Mouse (Mus musculus) liver, embryonic 16.5 days (tissue): Measurements from ENCODE around the gene Pkd1l2. TPM values are rescaled to one million over a fixed set of nuclear protein-coding genes. Genes with fewer than 3 reads are reported as not detected.

Source experiments
- ATAC-seq: fragments of 200-750 bp; cut with Nextera tagmentation; 2 replicates; pipeline ENCODE4 v1.8.0; 2017; ENCODE audit warnings: low read depth, mild to moderate bottlenecking, moderate number of reproducible peaks, moderate library complexity
- H3K27ac ChIP-seq: fragments of 300-500 bp; sonication (generic); 2 replicates; pipeline ENCODE4 v1.5.1; 2014; ENCODE audit warnings: mild to moderate bottlenecking, low read length
- H3K27me3 ChIP-seq: fragments of 300-500 bp; sonication (generic); 2 replicates; pipeline ENCODE4 v1.6.1; 2014; ENCODE audit warnings: low read depth, low read length, mixed read lengths; ENCODE audit not compliant: control insufficient read depth, insufficient read depth
- H3K36me3 ChIP-seq: fragments of 300-500 bp; sonication (generic); 2 replicates; pipeline ENCODE4 v1.6.1; 2014; ENCODE audit warnings: mild to moderate bottlenecking; ENCODE audit not compliant: control insufficient read depth, insufficient read depth
- H3K4me1 ChIP-seq: fragments of 300-500 bp; sonication (generic); 2 replicates; pipeline ENCODE4 v1.6.1; 2014; ENCODE audit warnings: low read depth, low read length, mixed read lengths; ENCODE audit not compliant: control insufficient read depth
- H3K4me2 ChIP-seq: fragments of 300-500 bp; sonication (generic); 2 replicates; pipeline ENCODE4 v1.6.1; 2014; ENCODE audit warnings: low read depth, low read length, mixed read lengths
- H3K4me3 ChIP-seq: fragments of 300-500 bp; sonication (generic); 2 replicates; pipeline ENCODE4 v1.5.1; 2014; ENCODE audit warnings: low read depth, mild to moderate bottlenecking, low read length
- H3K9ac ChIP-seq: fragments of 300-500 bp; sonication (generic); 2 replicates; pipeline ENCODE4 v1.6.1; 2014; ENCODE audit warnings: low read depth, low read length
- H3K9me3 ChIP-seq: fragments of 300-500 bp; sonication (generic); replicated peaks from 2 replicates; pipeline ENCODE4 v1.6.1; 2016; ENCODE audit warnings: low read length; ENCODE audit not compliant: control insufficient read depth
- WGBS: fragments of 180-500 bp; shearing (Covaris S2); extraction: QIAGEN DNeasy Blood & Tissue Kit; methylation state at CpG from one replicate; pipeline ENCODE4 v1.1.7; 2014; ENCODE audit not compliant: insufficient replicate concordance; 5-methylcytosine and 5-hydroxymethylcytosine counted together
- polyA plus RNA-seq: library from polyadenylated mRNA; unstranded; fragments of >200 nt; fragmentation: Nextera tagmentation; extraction: Ambion mirVana; gene quantifications from 2 replicates; pipeline ENCODE4 v1.2.1, GENCODE M21; 2015

Gene Pkd1l2
- polyA plus RNA-seq, 1 experiment from 2014 or later = not detected

GRCm38 (mm10) chr8:117028686-117029085 lies 53.6 kb downstream of the Pkd1l2 start:
- Histone ChIP-seq H3K27me3 (no peaks in the 10 kb centered on the region), H3K9ac (no peak overlapping the region), H3K4me3 (no peak overlapping the region), H3K9me3 (no peaks in the 10 kb centered on the region), H3K36me3 (no peaks in the 10 kb centered on the region), H3K27ac (no peak overlapping the region), H3K4me1 (no peaks in the 10 kb centered on the region), H3K4me2 (no peak overlapping the region)
- 84% methylated on average over 10 of the region's 10 CpGs for WGBS
- no peak for ATAC-seq

GRCm38 (mm10) chr8:117027601-117028000 lies 54.6 kb downstream of the Pkd1l2 start:
- no peak for ATAC-seq
- Histone ChIP-seq H3K4me2 (no peak overlapping the region), H3K27ac (no peak overlapping the region), H3K36me3 (no peaks in the 10 kb centered on the region), H3K9me3 (no peaks in the 10 kb centered on the region), H3K27me3 (no peaks in the 10 kb centered on the region), H3K4me3 (no peak overlapping the region), H3K9ac (no peak overlapping the region), H3K4me1 (no peaks in the 10 kb centered on the region)
- WGBS = 59% methylated on average over 5 of the region's 5 CpGs

GRCm38 (mm10) chr8:117022297-117022993 lies 59.8 kb downstream of the Pkd1l2 start:
- H3K27ac ChIP-seq = no peak overlapping the region
- H3K9me3 ChIP-seq = no peaks in the 10 kb centered on the region
- no peak overlapping the region for H3K4me3 ChIP-seq
- no peak overlapping the region for H3K9ac ChIP-seq
- no peaks in the 10 kb centered on the region for H3K4me1 ChIP-seq
- no peaks in the 10 kb centered on the region for H3K36me3 ChIP-seq
- WGBS = 59% methylated on average over 1 of the region's 1 CpGs
- ATAC-seq = no peak
- no peaks in the 10 kb centered on the region for H3K27me3 ChIP-seq
- no peak overlapping the region for H3K4me2 ChIP-seq

- no peak for ATAC-seq
- no peak overlapping the region for H3K27ac ChIP-seq
- no peaks in the 10 kb centered on the region for H3K9me3 ChIP-seq
- no peak overlapping the region for H3K9ac ChIP-seq
- no peak overlapping the region for H3K4me3 ChIP-seq
- H3K27me3 ChIP-seq = no peaks in the 10 kb centered on the region; the same call in 1 of the 2 replicates
- no peaks in the 10 kb centered on the region for H3K36me3 ChIP-seq
- no peaks in the 10 kb centered on the region for H3K4me1 ChIP-seq
- H3K4me2 ChIP-seq = no peak overlapping the region
- WGBS = 67% methylated on average over 18 of the region's 18 CpGs
Observed at GRCm38 (mm10) chr8:117019323-117020275, 62.6 kb downstream of the Pkd1l2 start.

GRCm38 (mm10) chr8:117017896-117018295 lies 64.4 kb downstream of the Pkd1l2 start:
- Histone ChIP-seq H3K4me3 (no peak overlapping the region), H3K9ac (no peak overlapping the region), H3K4me1 (no peaks in the 10 kb centered on the region), H3K36me3 (no peaks in the 10 kb centered on the region), H3K27ac (no peak overlapping the region), H3K4me2 (no peak overlapping the region), H3K9me3 (no peaks in the 10 kb centered on the region), H3K27me3 (no peaks in the 10 kb centered on the region; the same call in 1 of the 2 replicates)
- no peak for ATAC-seq
- 83% methylated on average over 4 of the region's 4 CpGs for WGBS

- Histone ChIP-seq H3K27ac (no peak overlapping the region), H3K9ac (no peak overlapping the region), H3K4me3 (no peak overlapping the region), H3K27me3 (no peaks in the 10 kb centered on the region; the same call in 1 of the 2 replicates), H3K36me3 (no peaks in the 10 kb centered on the region), H3K4me1 (no peaks in the 10 kb centered on the region), H3K4me2 (no peak overlapping the region), H3K9me3 (no peaks in the 10 kb centered on the region)
- no peak for ATAC-seq
- WGBS = 59% methylated on average over 8 of the region's 8 CpGs
Observed at GRCm38 (mm10) chr8:117017006-117017405, 65.2 kb downstream of the Pkd1l2 start.

GRCm38 (mm10) chr8:117015670-117016069 lies 66.6 kb downstream of the Pkd1l2 start:
- H3K36me3 ChIP-seq = no peaks in the 10 kb centered on the region
- no peak for ATAC-seq
- no peak overlapping the region for H3K27ac ChIP-seq
- H3K27me3 ChIP-seq = no peaks in the 10 kb centered on the region; the same call in 1 of the 2 replicates
- 60% methylated on average over 4 of the region's 4 CpGs for WGBS
- H3K9me3 ChIP-seq = no peaks in the 10 kb centered on the region
- no peak overlapping the region for H3K4me3 ChIP-seq
- H3K4me1 ChIP-seq = no peaks in the 10 kb centered on the region
- no peak overlapping the region for H3K4me2 ChIP-seq
- H3K9ac ChIP-seq = no peak overlapping the region

GRCm38 (mm10) chr8:117011366-117011765 lies 70.9 kb downstream of the Pkd1l2 start:
- H3K9me3 ChIP-seq = no peaks in the 10 kb centered on the region
- no peak for ATAC-seq
- H3K4me3 ChIP-seq = no peak overlapping the region
- H3K9ac ChIP-seq = no peak overlapping the region
- H3K27ac ChIP-seq = no peak overlapping the region
- H3K36me3 ChIP-seq = no peaks in the 10 kb centered on the region
- H3K4me1 ChIP-seq = no peaks in the 10 kb centered on the region
- WGBS = 73% methylated on average over 9 of the region's 9 CpGs
- H3K27me3 ChIP-seq = no peaks in the 10 kb centered on the region; the same call in 1 of the 2 replicates
- no peak overlapping the region for H3K4me2 ChIP-seq
